Mouse (Mus musculus): Measurements from ENCODE around the gene Olfr768. TPM values are rescaled to one million over a fixed set of nuclear protein-coding genes. Genes with fewer than 3 reads are reported as not detected.
"Not testable (repeated sequence)": the region's sequence is repeated elsewhere in the genome, so short reads cannot be mapped to it uniquely, and the experiment has no call there.

The Olfr768 gene
- total and polyA plus RNA-seq, 2 experiments from 2014 or later = not detected

- H3K4me2 ChIP-seq (ENCODE audit: low read depth, low read length) = no peak within 1 kb of the TSS
- WGBS = 70% methylated on average over 2 of the region's 2 CpGs
- H3K4me1 ChIP-seq (ENCODE audit: control insufficient read depth, insufficient read depth) = no peaks in the 10 kb centered on the region
- TF ChIP-seq CTCF (IDR thresholded peaks at IDR 0.05; ENCODE audit: low read depth) = no peak
- no peak for TF ChIP-seq EP300 (IDR thresholded peaks at IDR 0.05; ENCODE audit: low read depth)
- DNase-seq (ENCODE audit: low spot score) (no peak), ATAC-seq (ENCODE audit: insufficient read depth, low read depth) (no peak)
- H3K9me3 ChIP-seq (replicated peaks; ENCODE audit: control insufficient read depth, low read length) = no peaks in the 10 kb centered on the region
- H3K36me3 ChIP-seq (replicated peaks; ENCODE audit: control insufficient read depth, insufficient read depth, low read length) = no peaks in the 10 kb centered on the region
- H3K27ac ChIP-seq (ENCODE audit: low read depth) = no peak within 1 kb of the TSS
- no peak within 1 kb of the TSS for H3K4me3 ChIP-seq (ENCODE audit: low read depth, low read length)
- H3K27me3 ChIP-seq (ENCODE audit: control insufficient read depth, insufficient read depth, low read length) = no peaks in the 10 kb centered on the region
- no peak within 1 kb of the TSS for H3K9ac ChIP-seq (replicated peaks; ENCODE audit: low read depth, low read length)
Observed at GRCm38 (mm10) chr10:129068877-129069276, 30.3 kb downstream of the Olfr768 start, which contains the start of gene Olfr766-ps1. Gene Olfr766-ps1 (minus strand): TSS chr10:129068977.

GRCm38 (mm10) chr10:129049898-129050297 is 49.3 kb downstream of the Olfr768 start, which contains the start of gene Olfr765:
Gene Olfr765 (minus strand): TSS chr10:129049998.
- not testable (repeated sequence) for H3K4me1 ChIP-seq (ENCODE audit: control insufficient read depth, insufficient read depth); H3K9ac ChIP-seq (replicated peaks; ENCODE audit: low read depth, low read length); H3K9me3 ChIP-seq (replicated peaks; ENCODE audit: control insufficient read depth, low read length); H3K4me3 ChIP-seq (ENCODE audit: low read depth, low read length); DNase-seq (ENCODE audit: low spot score); H3K27me3 ChIP-seq (ENCODE audit: control insufficient read depth, insufficient read depth, low read length); H3K27ac ChIP-seq (ENCODE audit: low read depth); ATAC-seq (ENCODE audit: insufficient read depth, low read depth); H3K4me2 ChIP-seq (ENCODE audit: low read depth, low read length); H3K36me3 ChIP-seq (replicated peaks; ENCODE audit: control insufficient read depth, insufficient read depth, low read length)

Other genes starting within 250 kb of the Olfr768 start
- gene Gdf11, start 207.7 kb downstream of the Olfr768 start, total RNA-seq (2014; rRNA removed; ENCODE audit: low replicate concordance) = 1.6 and 6.7 TPM in 2 replicates
- 1.5 and 1.7 TPM in 2 replicates for gene Gdf11, start 207.7 kb downstream of the Olfr768 start, polyA plus RNA-seq (2015; fragmentation: Nextera tagmentation; extraction: Ambion mirVana)
- gene Cd63, start 198.4 kb downstream of the Olfr768 start, total RNA-seq (2014; rRNA removed; ENCODE audit: low replicate concordance) = 32.9 and 72.6 TPM in 2 replicates
- gene Cd63, start 198.4 kb downstream of the Olfr768 start, polyA plus RNA-seq (2015; fragmentation: Nextera tagmentation; extraction: Ambion mirVana) = 381 and 398 TPM in 2 replicates
- 7.6 and 14.3 TPM in 2 replicates for gene Rdh5, start 176.5 kb downstream of the Olfr768 start, total RNA-seq (2014; rRNA removed; ENCODE audit: low replicate concordance)
- 9.3 and 11.1 TPM in 2 replicates for gene Rdh5, start 176.5 kb downstream of the Olfr768 start, polyA plus RNA-seq (2015; fragmentation: Nextera tagmentation; extraction: Ambion mirVana)
- 121 and 130 TPM in 2 replicates for gene Bloc1s1, start 175.3 kb downstream of the Olfr768 start, total RNA-seq (2014; rRNA removed; ENCODE audit: low replicate concordance)
- gene Bloc1s1, start 175.3 kb downstream of the Olfr768 start, polyA plus RNA-seq (2015; fragmentation: Nextera tagmentation; extraction: Ambion mirVana) = 292 and 295 TPM in 2 replicates
- gene Itga7, start 165.6 kb downstream of the Olfr768 start, total RNA-seq (2014; rRNA removed; ENCODE audit: low replicate concordance) = 22.3 and 41.4 TPM in 2 replicates
- gene Itga7, start 165.6 kb downstream of the Olfr768 start, polyA plus RNA-seq (2015; fragmentation: Nextera tagmentation; extraction: Ambion mirVana) = 18.5 and 22.7 TPM in 2 replicates
- not detected in 2 replicates for gene Mettl7b, start 138.4 kb downstream of the Olfr768 start, total RNA-seq (2014; rRNA removed; ENCODE audit: low replicate concordance)
- not detected in 2 replicates for gene Mettl7b, start 138.4 kb downstream of the Olfr768 start, polyA plus RNA-seq (2015; fragmentation: Nextera tagmentation; extraction: Ambion mirVana)
- gene Olfr9, start 109.9 kb downstream of the Olfr768 start, total RNA-seq (2014; rRNA removed; ENCODE audit: low replicate concordance) = not detected in 2 replicates
- not detected in 2 replicates for gene Olfr9, start 109.9 kb downstream of the Olfr768 start, polyA plus RNA-seq (2015; fragmentation: Nextera tagmentation; extraction: Ambion mirVana)
- not detected in 2 replicates for gene Olfr763, start 88.6 kb downstream of the Olfr768 start, total RNA-seq (2014; rRNA removed; ENCODE audit: low replicate concordance)
- not detected in 2 replicates for gene Olfr763, start 88.6 kb downstream of the Olfr768 start, polyA plus RNA-seq (2015; fragmentation: Nextera tagmentation; extraction: Ambion mirVana)
- not detected in 2 replicates for gene Olfr764-ps1, start 59.5 kb downstream of the Olfr768 start, total RNA-seq (2014; rRNA removed; ENCODE audit: low replicate concordance)
- gene Olfr764-ps1, start 59.5 kb downstream of the Olfr768 start, polyA plus RNA-seq (2015; fragmentation: Nextera tagmentation; extraction: Ambion mirVana) = not detected in 2 replicates
- not detected in 2 replicates for gene Olfr765, start 49.4 kb downstream of the Olfr768 start, total RNA-seq (2014; rRNA removed; ENCODE audit: low replicate concordance)
- not detected in 2 replicates for gene Olfr765, start 49.4 kb downstream of the Olfr768 start, polyA plus RNA-seq (2015; fragmentation: Nextera tagmentation; extraction: Ambion mirVana)
- gene Olfr766-ps1, start 30.4 kb downstream of the Olfr768 start, total RNA-seq (2014; rRNA removed; ENCODE audit: low replicate concordance) = not detected in 2 replicates
- gene Olfr766-ps1, start 30.4 kb downstream of the Olfr768 start, polyA plus RNA-seq (2015; fragmentation: Nextera tagmentation; extraction: Ambion mirVana) = not detected in 2 replicates
- not detected in 2 replicates for gene Olfr767, start 16.5 kb downstream of the Olfr768 start, total RNA-seq (2014; rRNA removed; ENCODE audit: low replicate concordance)
- gene Olfr767, start 16.5 kb downstream of the Olfr768 start, polyA plus RNA-seq (2015; fragmentation: Nextera tagmentation; extraction: Ambion mirVana) = not detected in 2 replicates
- not detected in 2 replicates for gene Olfr769, start 18.5 kb upstream of the Olfr768 start, total RNA-seq (2014; rRNA removed; ENCODE audit: low replicate concordance)
- not detected in 2 replicates for gene Olfr769, start 18.5 kb upstream of the Olfr768 start, polyA plus RNA-seq (2015; fragmentation: Nextera tagmentation; extraction: Ambion mirVana)
- not detected in 2 replicates for gene Olfr770, start 39.6 kb upstream of the Olfr768 start, total RNA-seq (2014; rRNA removed; ENCODE audit: low replicate concordance)
- gene Olfr770, start 39.6 kb upstream of the Olfr768 start, polyA plus RNA-seq (2015; fragmentation: Nextera tagmentation; extraction: Ambion mirVana) = not detected in 2 replicates
- gene Olfr771, start 65.4 kb upstream of the Olfr768 start, total RNA-seq (2014; rRNA removed; ENCODE audit: low replicate concordance) = not detected in 2 replicates
- not detected in 2 replicates for gene Olfr771, start 65.4 kb upstream of the Olfr768 start, polyA plus RNA-seq (2015; fragmentation: Nextera tagmentation; extraction: Ambion mirVana)
- not detected in 2 replicates for gene Olfr772, start 78.5 kb upstream of the Olfr768 start, total RNA-seq (2014; rRNA removed; ENCODE audit: low replicate concordance)
- gene Olfr772, start 78.5 kb upstream of the Olfr768 start, polyA plus RNA-seq (2015; fragmentation: Nextera tagmentation; extraction: Ambion mirVana) = not detected in 2 replicates
- not detected in 2 replicates for gene Olfr773, start 88.0 kb upstream of the Olfr768 start, total RNA-seq (2014; rRNA removed; ENCODE audit: low replicate concordance)
- gene Olfr773, start 88.0 kb upstream of the Olfr768 start, polyA plus RNA-seq (2015; fragmentation: Nextera tagmentation; extraction: Ambion mirVana) = not detected in 2 replicates
- not detected in 2 replicates for gene Olfr774, start 136.8 kb upstream of the Olfr768 start, total RNA-seq (2014; rRNA removed; ENCODE audit: low replicate concordance)
- gene Olfr774, start 136.8 kb upstream of the Olfr768 start, polyA plus RNA-seq (2015; fragmentation: Nextera tagmentation; extraction: Ambion mirVana) = not detected in 2 replicates
- not detected in 2 replicates for gene Olfr775, start 149.0 kb upstream of the Olfr768 start, total RNA-seq (2014; rRNA removed; ENCODE audit: low replicate concordance)
- not detected in 2 replicates for gene Olfr775, start 149.0 kb upstream of the Olfr768 start, polyA plus RNA-seq (2015; fragmentation: Nextera tagmentation; extraction: Ambion mirVana)
- gene Olfr776, start 159.8 kb upstream of the Olfr768 start, total RNA-seq (2014; rRNA removed; ENCODE audit: low replicate concordance) = not detected in 2 replicates
- not detected in 2 replicates for gene Olfr776, start 159.8 kb upstream of the Olfr768 start, polyA plus RNA-seq (2015; fragmentation: Nextera tagmentation; extraction: Ambion mirVana)
- gene Olfr777, start 172.1 kb upstream of the Olfr768 start, total RNA-seq (2014; rRNA removed; ENCODE audit: low replicate concordance) = not detected in 2 replicates
- not detected in 2 replicates for gene Olfr777, start 172.1 kb upstream of the Olfr768 start, polyA plus RNA-seq (2015; fragmentation: Nextera tagmentation; extraction: Ambion mirVana)
- gene Olfr780, start 218.7 kb upstream of the Olfr768 start, total RNA-seq (2014; rRNA removed; ENCODE audit: low replicate concordance) = not detected in 2 replicates
- gene Olfr780, start 218.7 kb upstream of the Olfr768 start, polyA plus RNA-seq (2015; fragmentation: Nextera tagmentation; extraction: Ambion mirVana) = not detected in 2 replicates
- not detected in 2 replicates for gene Olfr781, start 229.5 kb upstream of the Olfr768 start, total RNA-seq (2014; rRNA removed; ENCODE audit: low replicate concordance)
- gene Olfr781, start 229.5 kb upstream of the Olfr768 start, polyA plus RNA-seq (2015; fragmentation: Nextera tagmentation; extraction: Ambion mirVana) = not detected in 2 replicates
- not detected in 2 replicates for gene Olfr782, start 249.5 kb upstream of the Olfr768 start, total RNA-seq (2014; rRNA removed; ENCODE audit: low replicate concordance)
- gene Olfr782, start 249.5 kb upstream of the Olfr768 start, polyA plus RNA-seq (2015; fragmentation: Nextera tagmentation; extraction: Ambion mirVana) = not detected in 2 replicates